Mouse (Mus musculus) yolk sac, embryonic 10.5 days (tissue): ENCODE measurements around the gene Dcun1d4.

Experiments used
- DNase-seq: peaks from one replicate; pipeline ENCODE4 v3.0.0-alpha.2; 2017; ENCODE audit warnings: low spot score

Gene Dcun1d4

GRCm38 (mm10) chr5:73598943-73599695, 118.3 kb downstream of the Dcun1d4 start:
- no peak for DNase-seq

DNA sequence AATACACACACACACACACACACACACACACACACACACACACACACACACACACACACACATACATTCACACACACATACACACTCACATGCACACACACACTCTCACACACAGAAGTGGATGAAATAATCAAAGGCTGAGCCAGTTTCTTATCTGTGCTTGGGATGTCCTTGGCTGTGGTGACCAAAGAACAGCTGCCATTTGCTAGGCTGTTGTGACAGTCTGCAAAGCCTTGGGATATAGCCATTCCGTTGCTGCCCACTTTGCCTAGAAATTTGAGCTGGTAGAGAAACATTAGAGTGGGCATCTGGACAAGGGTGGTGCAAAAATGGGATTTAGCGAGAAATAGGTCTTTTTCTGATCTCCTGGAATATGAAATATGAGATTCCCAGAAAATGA, 119.2 kb downstream of the Dcun1d4 start:
- DNase-seq: no peak

DNA sequence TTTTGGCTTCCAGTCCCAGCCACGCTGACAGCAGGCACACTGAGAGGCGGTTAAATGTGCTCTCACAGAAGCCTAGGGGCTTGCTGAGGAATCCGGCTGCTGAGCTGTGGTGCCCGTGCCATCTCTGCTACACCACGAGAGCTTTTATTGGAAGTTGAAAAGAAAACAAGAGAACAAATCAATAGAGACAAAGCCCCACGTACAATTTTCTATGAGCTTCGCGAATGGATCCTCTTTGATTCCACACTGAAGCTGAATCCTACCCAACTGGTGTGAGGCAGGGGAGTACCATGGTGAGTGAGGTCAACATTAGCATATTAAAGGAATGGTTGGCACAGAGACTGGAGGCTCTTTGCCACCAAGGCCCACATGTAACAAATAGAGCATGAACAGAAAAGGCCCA, 120.6 kb downstream of the Dcun1d4 start:
- DNase-seq: no peak

DNA sequence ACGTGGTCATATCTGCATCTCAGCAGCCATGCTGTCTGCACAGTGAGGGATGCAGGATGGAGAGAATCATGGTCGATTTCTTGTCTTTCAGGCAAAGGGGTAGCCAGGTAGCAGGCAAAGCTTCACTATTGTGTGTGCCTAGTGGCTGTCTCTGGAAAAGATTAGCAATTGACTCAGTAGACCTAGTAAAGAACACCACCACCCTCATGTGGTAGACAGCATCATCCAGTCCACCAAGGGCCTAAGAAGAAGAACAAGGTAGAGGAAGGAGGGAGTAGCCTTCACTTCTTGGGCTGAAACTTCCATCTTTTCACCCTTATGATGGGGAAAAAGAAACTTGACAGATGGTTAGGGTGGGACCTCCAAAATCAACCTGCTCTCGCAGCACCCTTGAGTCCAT, 122.1 kb downstream of the Dcun1d4 start:
- no peak for DNase-seq

- no peak for DNase-seq
Measured at GRCm38 (mm10) chr5:73604542-73604941, 123.7 kb downstream of the Dcun1d4 start.

- no peak for DNase-seq
Measured at GRCm38 (mm10) chr5:73604964-73605363, 124.2 kb downstream of the Dcun1d4 start.
